Mouse (Mus musculus): ENCODE data around the gene Aanat. TPM values are rescaled to one million over a fixed set of nuclear protein-coding genes. Genes with fewer than 3 reads are reported as not detected.

The Aanat gene
- total RNA-seq (2021), result under 1 TPM; 0.39 to 0.76 TPM
- long read RNA-seq, experiment 1, partial matches to known transcripts, result 0 of 1 reads
- long read RNA-seq, experiment 1, other reads (novel, unspliced or antisense), result 1 of 1 reads
- long read RNA-seq, experiment 2, result 0 reads

- DNase-seq (ENCODE audit: low spot score in 2 of 2), result no peak
Measured at GRCm38 (mm10) chr11:116586310-116586709, at the start of gene Aanat. Gene Aanat, plus strand, starts transcription at chr11:116586432.

DNA sequence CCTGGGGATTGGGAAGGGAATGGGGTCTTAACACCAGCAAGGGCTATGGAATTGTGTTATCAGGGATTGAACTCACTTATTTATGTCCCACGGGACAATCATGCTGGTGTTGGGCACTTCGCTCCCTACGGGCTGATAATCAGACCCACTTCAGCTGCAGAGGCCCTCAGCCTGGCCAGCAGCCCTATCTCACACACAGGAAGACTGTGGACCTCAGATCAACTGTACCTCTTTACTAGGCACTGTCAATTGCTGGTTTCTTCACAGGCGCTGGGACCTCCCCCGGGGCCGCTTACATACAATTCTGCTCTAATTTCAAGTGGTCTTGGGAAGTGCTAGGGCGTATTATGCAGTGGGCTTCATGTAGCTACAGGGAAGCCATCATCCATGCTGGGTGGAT lies 49.5 kb upstream of the Aanat start:
- DNase-seq (ENCODE audit: low spot score in 2 of 2), result no peak

- no peak for DNase-seq (ENCODE audit: low spot score in 2 of 2)
Measured at GRCm38 (mm10) chr11:116537388-116537787, 48.8 kb upstream of the Aanat start.

GRCm38 (mm10) chr11:116538142-116538735 lies 48.0 kb upstream of the Aanat start:
- DNase-seq (ENCODE audit: low spot score in 2 of 2), result no peak

GRCm38 (mm10) chr11:116541183-116541582 lies 45.0 kb upstream of the Aanat start:
- DNase-seq (ENCODE audit: low spot score in 2 of 2), result no peak

GRCm38 (mm10) chr11:116543110-116543509 lies 43.1 kb upstream of the Aanat start:
- DNase-seq (ENCODE audit: low spot score in 2 of 2), result no peak

- DNase-seq (ENCODE audit: low spot score in 2 of 2), result no peak
Measured at GRCm38 (mm10) chr11:116547296-116548060, 38.8 kb upstream of the Aanat start.

DNA sequence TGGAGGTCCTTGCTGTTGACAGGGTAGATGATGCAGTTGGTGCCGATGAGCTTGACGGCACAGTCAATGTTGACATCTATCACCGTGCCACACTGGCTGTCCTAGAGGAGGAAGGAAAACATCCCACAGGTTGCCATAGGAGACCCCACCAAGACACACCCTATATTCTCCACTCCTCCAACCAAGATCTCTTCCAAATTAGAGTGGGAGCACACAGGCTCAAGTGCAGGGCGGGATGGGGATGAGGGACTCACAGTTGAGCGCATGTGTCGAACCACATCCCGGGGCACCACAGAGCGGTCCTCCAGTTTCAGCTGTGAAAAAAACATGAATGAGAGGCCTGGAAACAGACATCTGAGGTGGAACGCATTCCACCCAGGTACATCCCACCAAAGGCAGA lies 37.5 kb upstream of the Aanat start:
- no peak for DNase-seq (ENCODE audit: low spot score in 2 of 2)

GRCm38 (mm10) chr11:116549273-116550038 lies 36.8 kb upstream of the Aanat start:
- DNase-seq (ENCODE audit: low spot score in 2 of 2), result no peak

GRCm38 (mm10) chr11:116550748-116551147 lies 35.5 kb upstream of the Aanat start:
- no peak for DNase-seq (ENCODE audit: low spot score in 2 of 2)

GRCm38 (mm10) chr11:116552194-116552593 lies 34.0 kb upstream of the Aanat start:
- DNase-seq (ENCODE audit: low spot score in 2 of 2), result no peak

DNA sequence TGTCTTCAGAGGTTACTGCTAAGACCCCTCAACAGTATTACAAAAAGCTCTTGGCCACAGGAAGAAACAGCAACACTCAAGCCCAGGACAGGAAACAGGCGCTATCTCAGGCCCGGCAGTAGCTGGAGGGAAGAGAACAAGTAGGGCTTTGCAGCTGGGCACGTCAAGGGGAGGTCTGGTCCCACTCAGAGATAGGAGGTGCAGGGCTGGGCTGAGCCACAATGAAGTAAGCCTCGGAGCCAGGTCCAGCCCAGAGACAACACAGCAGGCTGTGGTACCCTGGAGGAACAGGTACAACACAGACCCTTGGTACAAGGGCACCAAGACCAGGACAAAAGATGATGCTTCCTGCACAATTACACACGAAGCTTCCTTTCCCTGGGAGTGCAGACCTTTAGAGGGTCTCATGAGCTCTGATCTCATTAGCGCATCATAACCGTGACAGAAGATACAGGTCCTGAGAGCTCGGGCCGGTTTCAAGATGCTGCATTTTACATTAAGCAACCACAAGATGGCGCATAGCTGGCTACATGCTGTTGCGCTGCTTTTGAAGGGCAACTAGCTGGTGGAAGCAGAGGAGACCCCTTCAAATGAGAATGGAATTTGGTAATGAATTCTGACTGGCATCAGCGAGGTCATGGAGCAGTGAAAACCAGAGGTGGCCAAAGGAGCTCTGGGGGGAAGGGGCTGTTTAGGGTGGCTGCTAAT lies 31.9 kb upstream of the Aanat start:
- peak in 1 of 2 experiments; percentile 49 for DNase-seq (ENCODE audit: low spot score in 2 of 2)

DNA sequence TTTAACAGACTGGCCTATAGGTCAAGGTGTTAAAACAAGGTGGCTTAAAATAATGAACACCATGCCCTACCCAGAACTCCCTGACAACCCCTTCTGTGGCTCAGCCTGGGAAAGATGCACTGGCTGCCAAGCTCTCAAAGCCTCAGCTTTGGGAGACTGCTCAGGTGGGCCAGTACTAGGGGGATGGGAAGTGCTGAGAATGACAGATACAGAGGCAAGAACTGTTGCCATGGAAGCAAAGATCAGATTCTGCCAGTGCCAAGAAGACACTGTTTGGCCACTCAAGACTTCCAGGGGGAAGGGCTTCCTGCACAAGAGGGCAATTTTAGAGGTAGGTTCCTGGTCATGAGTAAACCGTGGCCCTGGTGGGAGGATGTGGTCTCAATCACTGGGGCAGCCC lies 30.7 kb upstream of the Aanat start:
- no peak for DNase-seq (ENCODE audit: low spot score in 2 of 2)

DNA sequence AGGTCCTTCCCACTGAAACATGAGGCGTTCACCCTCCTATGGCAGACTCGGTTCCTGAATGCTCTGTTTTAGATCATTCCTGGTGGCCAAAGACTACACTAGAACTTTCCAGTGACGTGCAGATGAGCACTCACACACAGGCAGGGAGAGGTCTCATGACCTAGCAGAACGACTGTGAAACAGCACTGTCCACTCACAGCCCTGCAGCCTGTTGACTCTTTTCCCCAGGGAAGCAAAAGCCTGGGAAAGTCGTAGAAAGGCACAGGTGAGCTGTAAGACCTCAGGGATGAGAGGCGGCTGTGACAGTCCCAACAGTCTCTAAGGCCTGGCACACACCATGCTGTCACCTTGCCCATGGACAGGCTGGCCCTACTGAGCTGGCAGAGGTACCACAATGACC lies 29.9 kb upstream of the Aanat start:
- DNase-seq (ENCODE audit: low spot score in 2 of 2), result no peak

- DNase-seq (ENCODE audit: low spot score in 2 of 2), result no peak
Measured at GRCm38 (mm10) chr11:116565283-116566041, 20.8 kb upstream of the Aanat start.

GRCm38 (mm10) chr11:116567531-116567930 lies 18.7 kb upstream of the Aanat start:
- no peak for DNase-seq (ENCODE audit: low spot score in 2 of 2)

- DNase-seq (ENCODE audit: low spot score in 2 of 2), result no peak
Measured at GRCm38 (mm10) chr11:116570821-116571220, 15.4 kb upstream of the Aanat start.

DNA sequence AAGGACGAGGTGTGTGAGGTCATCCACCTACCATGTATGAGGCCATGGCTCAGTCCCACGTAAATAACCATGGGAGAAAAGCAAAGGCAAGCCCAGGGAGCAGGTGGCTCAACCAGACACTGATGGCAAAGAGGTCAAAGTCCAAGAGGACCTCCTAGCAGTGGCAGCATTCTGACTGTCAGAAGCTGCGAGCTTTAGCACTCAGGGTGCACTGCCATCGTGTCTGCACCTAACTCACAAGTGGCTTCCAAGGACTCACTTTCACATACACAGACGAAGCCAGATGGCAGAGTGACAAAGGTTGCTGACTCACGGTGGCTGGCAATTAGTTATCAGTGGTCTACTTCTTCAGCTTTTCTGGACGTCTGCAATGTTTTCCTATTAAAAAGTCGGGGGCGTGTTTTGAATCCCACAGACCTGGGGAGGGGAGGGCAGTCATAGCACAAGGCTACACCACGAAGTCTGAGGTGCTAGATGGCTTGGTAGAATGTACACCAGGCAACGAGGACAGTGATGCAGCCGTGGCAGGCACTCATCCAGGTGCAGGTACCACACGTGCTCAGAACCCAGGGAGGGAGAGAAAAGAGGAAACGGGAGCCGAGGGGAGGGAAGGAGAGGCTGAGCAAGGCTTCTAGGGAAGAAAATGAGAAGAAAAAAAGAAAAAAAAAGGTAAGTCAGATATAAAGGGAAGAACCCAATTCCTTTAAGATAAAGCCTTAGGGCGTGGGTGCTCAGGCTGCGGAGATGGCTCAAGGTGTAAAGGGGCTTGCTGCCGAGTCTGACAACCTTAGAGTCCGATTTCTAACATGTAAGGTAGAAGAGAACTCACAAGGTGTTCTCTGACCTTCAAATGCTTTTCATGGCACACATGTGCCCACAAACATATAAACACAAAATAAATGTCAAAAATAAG lies 14.2 kb upstream of the Aanat start:
- no peak for DNase-seq (ENCODE audit: low spot score in 2 of 2)

DNA sequence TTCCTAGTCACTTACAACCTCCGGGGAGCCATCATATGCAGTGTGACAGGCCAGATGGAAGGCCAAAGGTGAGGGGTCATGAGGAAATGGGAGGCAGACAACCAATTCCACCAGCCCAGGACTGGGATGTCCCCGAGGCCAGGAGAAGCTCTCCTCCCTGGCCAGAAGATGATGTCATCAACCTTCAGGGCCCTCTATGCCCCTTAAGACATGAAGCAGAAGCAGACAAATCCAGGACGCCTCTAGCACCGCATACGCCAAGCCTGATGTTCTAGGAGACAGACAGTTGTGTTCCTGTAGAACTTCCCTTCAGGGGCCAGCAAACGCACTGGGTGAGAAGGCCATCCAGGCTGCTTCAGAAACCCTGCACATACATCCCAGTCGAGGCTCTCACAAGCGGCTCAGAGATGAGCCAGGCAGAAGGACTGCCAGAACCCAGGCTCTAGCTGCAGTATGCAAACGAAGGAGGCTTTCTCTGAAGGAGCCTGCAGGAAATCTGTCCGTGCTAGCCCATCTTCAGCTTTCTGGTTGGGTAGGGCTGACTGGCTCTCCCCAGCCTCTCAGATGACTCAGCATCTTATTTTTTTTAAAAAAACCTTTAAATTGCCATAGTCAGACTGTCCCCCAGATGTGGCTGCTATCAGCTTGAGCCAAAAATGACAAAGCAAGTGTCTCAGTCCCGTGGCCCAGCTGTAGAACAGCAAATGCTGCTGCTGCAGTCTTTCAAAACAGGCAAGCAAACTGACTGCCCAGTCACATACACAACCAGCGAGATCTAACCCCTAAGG lies 13.3 kb upstream of the Aanat start:
- no peak for DNase-seq (ENCODE audit: low spot score in 2 of 2)
